Mouse (Mus musculus): ENCODE measurements around the gene Mri1.
A peak's percentile ranks its signal among the peaks of the same experiment; 100 is the strongest.

Gene Mri1

GRCm38 (mm10) chr8:84236410-84236997, 20.6 kb downstream of the Mri1 start:
- no peak for DNase-seq

- DNase-seq: no peak
These were observed 21.2 kb downstream of the Mri1 start for GRCm38 (mm10) chr8:84235746-84236409.

- DNase-seq: no peak
These were observed 24.1 kb downstream of the Mri1 start for GRCm38 (mm10) chr8:84233055-84233454.

GRCm38 (mm10) chr8:84230735-84231134, 26.4 kb downstream of the Mri1 start:
- DNase-seq: no peak

GRCm38 (mm10) chr8:84223322-84224029, 33.6 kb downstream of the Mri1 start:
- no peak for DNase-seq

GRCm38 (mm10) chr8:84222566-84223165, 34.5 kb downstream of the Mri1 start:
- no peak for DNase-seq

GRCm38 (mm10) chr8:84220105-84220504, 37.0 kb downstream of the Mri1 start:
- DNase-seq: no peak

GRCm38 (mm10) chr8:84218143-84218542, 39.0 kb downstream of the Mri1 start:
- DNase-seq: no peak

GRCm38 (mm10) chr8:84217206-84217605, 39.9 kb downstream of the Mri1 start:
- no peak for DNase-seq

GRCm38 (mm10) chr8:84213277-84213676, 43.8 kb downstream of the Mri1 start:
- no peak for DNase-seq

GRCm38 (mm10) chr8:84211881-84212563, 45.1 kb downstream of the Mri1 start:
- no peak for DNase-seq

GRCm38 (mm10) chr8:84211202-84211601, 45.9 kb downstream of the Mri1 start:
- DNase-seq: no peak

GRCm38 (mm10) chr8:84210167-84210791, 46.8 kb downstream of the Mri1 start:
- peak; percentile 84 for DNase-seq

- DNase-seq: peak; percentile 39
These were observed 48.4 kb downstream of the Mri1 start for GRCm38 (mm10) chr8:84208381-84209380.

- peak; percentile 59 for DNase-seq
These were observed 49.3 kb downstream of the Mri1 start for GRCm38 (mm10) chr8:84207811-84208210.

- DNase-seq: no peak
These were observed 50.5 kb downstream of the Mri1 start for GRCm38 (mm10) chr8:84206666-84207065.

GRCm38 (mm10) chr8:84205073-84205472, 52.1 kb downstream of the Mri1 start:
- DNase-seq: no peak

GRCm38 (mm10) chr8:84203975-84204772, 53.0 kb downstream of the Mri1 start:
- DNase-seq: peak; percentile 77

- DNase-seq: peak; percentile 86
These were observed 53.9 kb downstream of the Mri1 start for GRCm38 (mm10) chr8:84202938-84203917.
